In the genomic region with DNA sequence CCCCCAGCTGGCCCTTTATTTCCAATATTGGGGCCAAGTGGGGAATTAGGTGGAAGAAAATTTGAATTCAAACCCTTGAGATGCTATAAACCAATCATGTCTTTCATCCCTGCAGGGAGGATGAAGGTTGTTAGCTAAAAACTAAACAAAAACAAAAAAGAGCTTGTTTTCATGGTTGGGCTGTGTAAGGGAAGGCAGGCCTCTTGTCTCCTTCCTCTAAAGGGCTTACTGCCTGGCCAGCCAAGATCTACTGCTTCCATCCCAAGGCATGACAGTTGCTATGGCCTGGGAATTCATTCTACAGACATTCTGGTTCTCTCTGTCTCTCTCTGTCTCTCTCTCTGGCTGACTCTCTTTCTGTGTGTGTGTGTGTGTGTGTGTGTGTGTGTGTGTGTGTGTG, we compare ENCODE assay signal across 9 mouse cellular contexts. TPM values are rescaled to one million over a fixed set of nuclear protein-coding genes. Genes with fewer than 3 reads are reported as not detected.
DNase-seq lines count a peak whose midpoint lies in the region; ATAC-seq and TF ChIP-seq lines count a peak whose summit lies in the region.
"Had no signal": no experiment of that assay in that cellular context is flagged by ENCODE, and none has a peak within 500 bp of the region (broad histone marks: within the 10 kb centered on the region; RNA-seq: fewer than 3 reads in every experiment).

No protein-coding gene starts in this region.

- H3K27me3 ChIP-seq in heart, adult 2 months (ENCODE audit: control insufficient read depth, insufficient read depth, low read length) = no peaks in the 10 kb centered on the region
- no peaks in the 10 kb centered on the region for H3K27me3 ChIP-seq in hindbrain, embryonic 10.5 days (ENCODE audit: insufficient read depth, poor library complexity, severe bottlenecking)

- peak overlapping the region; percentile 89; the same call in 1 of the 2 replicates for H3K4me3 ChIP-seq in heart, adult 2 months
- H3K4me3 ChIP-seq in bone marrow, adult 2 months (replicated peaks; ENCODE audit: control insufficient read depth, low read depth, low read length) = peak overlapping the region; percentile 56
- peak overlapping the region; percentile 73 for H3K4me3 ChIP-seq in hindbrain, embryonic 10.5 days
- peak overlapping the region; percentile 57; the same call in 1 of the 2 replicates for H3K4me3 ChIP-seq in macrophage (ENCODE audit: inconsistent target)

- H3K79me2 ChIP-seq in heart, adult 2 months (replicated peaks; ENCODE audit: control insufficient read depth, insufficient read depth, low read length) = 0 out of 2 replicates have a peak, but pooled peaks cover 1% of the 10 kb centered on the region
- peaks cover 56% of the 10 kb centered on the region; the same call in 1 of the 2 replicates for H3K79me2 ChIP-seq in macrophage (ENCODE audit: inconsistent target)

- no peak overlapping the region for H3K9ac ChIP-seq in heart, adult 2 months (ENCODE audit: low read depth, low read length)

- no peak for DNase-seq in heart, adult 2 months
- DNase-seq in heart, adult 9 months (ENCODE audit: low spot score in 2 of 2) = no peak
- DNase-seq in hindbrain, embryonic 10.5 days (ENCODE audit: low spot score) = peak; percentile 8
- no peak for DNase-seq in thymus, adult 18-20 months
- DNase-seq: adrenal gland, adult 8-10 months had no signal

- ATAC-seq in megakaryocyte progenitor cell, adult 5-6 weeks (replicated peaks; ENCODE audit: poor library complexity) = no peak
- no peak for ATAC-seq in activated CD4-positive, CD25-positive, alpha-beta regulatory T cell, adult 4 months

- H3K4me1 ChIP-seq in heart, adult 2 months (ENCODE audit: control insufficient read depth, insufficient read depth, low read length) = peaks cover 1% of the 10 kb centered on the region
- peaks cover 4% of the 10 kb centered on the region; the same call in 1 of the 2 replicates for H3K4me1 ChIP-seq in bone marrow, adult 2 months (ENCODE audit: control insufficient read depth, insufficient read depth, low read length)
- peaks cover 9% of the 10 kb centered on the region for H3K4me1 ChIP-seq in hindbrain, embryonic 10.5 days (replicated peaks)

- H3K9me3 ChIP-seq in hindbrain, embryonic 10.5 days = no peaks in the 10 kb centered on the region

- no peaks in the 10 kb centered on the region for H3K36me3 ChIP-seq in heart, adult 2 months (ENCODE audit: control insufficient read depth, insufficient read depth, low read length)
- H3K36me3 ChIP-seq in hindbrain, embryonic 10.5 days = peaks cover 30% of the 10 kb centered on the region
- no peaks in the 10 kb centered on the region for H3K36me3 ChIP-seq in macrophage (ENCODE audit: inconsistent target)

- TF ChIP-seq CTCF in heart, adult 2 months (IDR thresholded peaks at IDR 0.05) = no peak
- no peak for TF ChIP-seq CTCF in bone marrow, adult 2 months (IDR thresholded peaks at IDR 0.05; ENCODE audit: control insufficient read depth, insufficient read depth, low read length)

- H3K27ac ChIP-seq in heart, adult 2 months = no peak overlapping the region
- H3K27ac ChIP-seq in bone marrow, adult 2 months (ENCODE audit: control insufficient read depth, insufficient read depth, low read depth, low read length, poor library complexity) = peak overlapping the region; percentile 45; the same call in 1 of the 2 replicates
- H3K27ac ChIP-seq in hindbrain, embryonic 10.5 days = peak overlapping the region; percentile 96
- H3K27ac ChIP-seq in macrophage = peak overlapping the region; percentile 44; the same call in 1 of the 2 replicates

- intact Hi-C loops in heart, adult 2 months (cut with DNase I) = loop anchor here (5.0 kb wide), 1 partner anchor 59 kb away; no protein-coding TSS in a partner anchor

- no peak for TF ChIP-seq EP300 in heart, adult 2 months (IDR thresholded peaks at IDR 0.05; ENCODE audit: insufficient read depth, low read depth, low read length)

- TF ChIP-seq POLR2A in heart, adult 2 months (IDR thresholded peaks at IDR 0.05; ENCODE audit: insufficient read depth, low read depth, low read length) = no peak
- TF ChIP-seq POLR2A in bone marrow, adult 2 months (IDR thresholded peaks at IDR 0.05; ENCODE audit: borderline replicate concordance, control insufficient read depth, low read depth, low read length) = no peak

RNA-seq across cellular contexts. Expression of a gene that starts 1.7 kb away (rescaled TPM):
- total RNA-seq in heart, adult 2 months (2021) = 10 to 100 TPM in 1 of 2 experiments, 1 to 10 TPM in 1; 9.2 to 14.2 TPM
- polyA plus RNA-seq in heart, adult 2 months (2012; rRNA removed) = 14.6 and 19.6 TPM in 2 replicates
- polyA plus RNA-seq in bone marrow, adult 2 months (2011; ENCODE audit: insufficient read depth, insufficient read length, low replicate concordance, missing spikeins) = 7.2 and 18.6 TPM in 2 replicates
- 28.0 and 31.4 TPM in 2 replicates for polyA plus RNA-seq in hindbrain, embryonic 10.5 days (2016; fragmentation: Nextera tagmentation; extraction: Ambion mirVana)
- 10 to 100 TPM in 14 of 26 experiments, 1 to 10 TPM in 12; 3.1 to 31.4 (median 16.9) TPM for total RNA-seq in macrophage (2018; cell fraction: chromatin; rRNA removed)
- total RNA-seq in macrophage (2018; cell fraction: cytosol; rRNA removed) = 10 to 100 TPM; 21.7 to 50.9 (median 35.4) TPM
- 10 to 100 TPM in 25 of 26 experiments, 1 to 10 TPM in 1; 7.8 to 67.0 (median 37.2) TPM for total RNA-seq in macrophage (2018; cell fraction: nucleus; rRNA removed)
- 20.9 to 43.2 TPM (median 42.8 TPM) in 3 replicates for polyA plus RNA-seq in macrophage (2018)
- 58.2 and 69.6 TPM in 2 replicates for total RNA-seq in megakaryocyte progenitor cell, adult 5-6 weeks (2015)
- 47.0 and 49.0 TPM in 2 replicates for total RNA-seq in megakaryocyte progenitor cell, adult 5-6 weeks (2017)
- not detected for polyA plus RNA-seq in activated CD4-positive, CD25-positive, alpha-beta regulatory T cell, adult 4 months (2017; shearing (Covaris generic))
